Mouse (Mus musculus) bone marrow macrophage, adult 2 months (primary cell): ENCODE results near the gene Cadm1.

Source experiments
- CTCF ChIP-seq: IDR thresholded peaks from 2 replicates; pipeline ENCODE4 v1.5.1; 2012; ENCODE audit warnings: low read depth, mild to moderate bottlenecking, low read length, moderate library complexity
- POLR2A ChIP-seq: IDR thresholded peaks from 2 replicates; pipeline ENCODE4 v1.6.1; 2012; ENCODE audit warnings: mild to moderate bottlenecking, low read depth, low read length, borderline replicate concordance

DNA sequence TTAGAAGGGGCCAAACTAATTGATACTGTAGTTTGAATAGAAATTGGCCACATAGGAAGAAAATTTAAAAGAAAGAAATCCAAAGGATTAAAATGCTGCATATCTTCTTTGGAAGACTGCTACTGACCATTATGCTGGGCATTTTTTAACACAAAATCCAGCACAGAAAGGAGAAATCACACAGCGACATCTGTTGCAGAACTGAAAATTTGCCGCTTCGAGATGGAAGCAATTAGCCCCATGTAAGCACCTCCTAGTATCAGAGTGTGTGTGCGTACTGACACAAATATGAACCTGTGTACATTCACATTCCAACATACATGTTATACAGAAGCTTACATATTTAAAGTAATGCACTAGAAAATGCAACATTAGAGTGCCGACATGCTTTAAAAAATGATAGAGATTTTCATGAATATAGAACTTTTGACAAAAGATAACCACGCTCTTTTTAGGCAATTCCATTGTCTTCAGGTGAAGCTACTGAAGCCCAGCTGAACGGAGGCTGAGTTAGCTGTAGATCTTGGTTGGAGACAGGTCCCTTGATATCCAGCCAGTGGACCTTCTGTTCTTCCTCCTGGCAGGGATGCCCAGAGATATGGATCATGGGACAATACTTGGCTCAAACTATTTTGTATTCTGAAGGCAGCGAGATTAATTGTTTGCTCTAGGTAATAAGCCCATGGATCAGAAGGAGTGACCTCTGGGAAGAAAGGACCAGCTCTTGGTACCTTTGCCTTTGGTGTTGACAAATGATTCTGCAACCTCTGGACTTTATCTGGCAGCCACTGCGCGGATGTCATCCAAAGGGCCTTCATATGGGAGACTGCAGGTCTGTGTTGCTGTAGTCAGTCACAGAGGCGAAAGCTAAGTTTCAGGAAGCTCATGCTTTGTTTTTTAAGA lies 4.9 kb downstream of the Cadm1 start:
- TF ChIP-seq POLR2A (no peak), CTCF (no peak)
